Mouse (Mus musculus) B cell, adult 2 months (primary cell): Measurements from ENCODE around the gene Gm6268.

Source experiments
- DNase-seq, 2 experiments: peaks; one replicate each; pipeline ENCODE4 v3.0.0; 2022

Gene Gm6268

DNA sequence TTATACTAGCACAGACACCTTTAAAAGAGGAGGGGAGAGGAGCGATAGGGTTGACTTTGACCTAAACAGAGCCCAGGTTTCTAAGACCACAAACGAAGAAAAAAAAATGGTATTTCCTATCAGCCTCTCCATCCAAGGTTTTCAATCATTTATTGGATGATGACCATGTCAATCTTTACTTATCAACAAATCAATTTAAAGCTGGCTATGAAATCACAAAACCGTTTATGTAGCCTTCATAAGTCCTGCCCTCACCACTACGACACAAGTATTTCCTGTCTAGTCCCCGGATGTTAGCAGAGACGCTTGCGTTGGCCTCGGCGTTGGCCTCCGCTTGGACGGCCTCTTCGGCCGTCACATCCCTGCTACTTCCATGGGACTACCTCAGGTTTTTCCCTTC lies at the start of gene Gm6268:
Gene Gm6268 (plus strand): TSS at position 301 of the 400 bp plus-strand sequence.
- no peak for DNase-seq

DNA sequence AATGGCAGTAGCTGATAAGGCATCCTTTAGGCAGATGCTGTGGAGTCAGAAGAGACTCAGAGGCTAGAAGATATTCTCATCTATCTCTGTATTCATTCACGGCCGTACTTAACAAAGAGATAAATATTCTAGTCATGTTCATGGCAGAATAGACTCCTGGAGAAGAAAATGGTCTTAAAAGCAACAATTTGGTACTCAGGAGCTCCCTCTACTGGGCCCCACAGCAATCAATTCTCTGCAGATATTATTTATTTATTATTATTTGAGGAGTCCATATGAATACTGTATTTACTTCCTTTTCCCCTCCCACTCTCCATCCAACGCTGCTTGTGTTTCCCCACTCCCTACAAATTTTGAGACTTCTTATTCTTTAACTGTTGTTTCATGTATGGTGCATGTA lies 48.6 kb upstream of the Gm6268 start:
- peak; percentile 19 to 25 for DNase-seq

DNA sequence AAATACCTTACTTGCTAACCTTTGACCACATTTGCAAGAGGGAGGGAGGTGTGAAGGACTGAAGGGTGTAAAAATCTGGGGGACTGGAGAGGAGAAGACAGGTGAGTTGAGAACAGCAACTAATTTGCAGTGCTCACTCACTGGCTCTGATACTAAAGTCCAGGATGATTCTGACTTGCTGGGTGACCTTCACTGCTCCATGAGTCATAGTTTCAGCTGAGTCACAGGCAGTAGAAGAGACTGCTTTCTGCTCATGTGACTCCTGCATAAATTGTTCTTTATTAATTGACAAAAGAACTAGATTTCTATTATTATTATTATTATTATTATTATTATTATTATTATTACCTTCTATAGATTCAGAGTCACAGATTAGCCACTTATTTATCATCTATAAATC lies 15.7 kb upstream of the Gm6268 start:
- DNase-seq: no peak

DNA sequence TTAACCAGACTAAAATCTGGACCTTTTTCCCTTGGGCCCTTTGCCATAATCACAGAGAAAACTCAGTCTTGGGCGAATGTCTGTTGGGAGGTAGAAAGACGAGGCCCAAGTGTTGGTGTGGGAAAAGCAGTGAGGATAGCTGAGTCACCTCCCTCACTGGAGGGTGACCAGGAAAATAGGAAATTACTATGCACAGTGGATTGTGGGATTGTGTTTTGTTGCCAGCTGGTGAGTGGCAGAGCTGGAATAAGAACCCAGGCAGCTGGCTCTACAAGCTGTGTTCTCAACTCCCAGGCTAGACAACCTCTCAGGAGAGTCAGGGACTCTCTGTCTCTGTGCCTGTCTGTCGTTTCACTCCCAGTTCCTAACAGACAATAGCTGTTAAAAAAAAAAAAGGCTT lies 11.1 kb upstream of the Gm6268 start:
- DNase-seq: no peak

- no peak for DNase-seq
Measured at GRCm38 (mm10) chrX:36390503-36390902, 10.6 kb upstream of the Gm6268 start.

DNA sequence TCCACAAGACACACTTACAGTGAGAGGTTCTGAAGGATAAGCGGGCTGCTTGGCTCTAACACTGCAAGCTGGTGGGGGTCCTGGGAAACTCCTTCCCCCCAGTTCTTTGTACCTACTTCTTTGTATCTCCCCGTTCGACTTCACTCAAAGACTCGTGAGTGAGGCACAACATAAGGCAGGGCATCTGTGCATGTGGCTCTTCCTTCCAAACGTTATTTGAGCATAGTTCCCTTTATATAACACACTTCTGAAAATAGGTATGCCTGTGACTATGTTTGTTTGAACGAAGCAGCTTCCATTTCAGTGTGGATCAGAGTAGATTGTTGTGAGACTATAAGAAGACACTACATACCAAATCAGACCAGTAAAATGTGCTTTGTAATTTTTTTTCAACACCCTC lies 8.4 kb upstream of the Gm6268 start:
- no peak for DNase-seq

GRCm38 (mm10) chrX:36393279-36393678 lies 7.8 kb upstream of the Gm6268 start:
- no peak for DNase-seq

GRCm38 (mm10) chrX:36402316-36402715 lies 1.2 kb downstream of the Gm6268 start:
- peak; percentile 21 to 23 for DNase-seq

GRCm38 (mm10) chrX:36419153-36419552 lies 18.1 kb downstream of the Gm6268 start:
- no peak for DNase-seq

DNA sequence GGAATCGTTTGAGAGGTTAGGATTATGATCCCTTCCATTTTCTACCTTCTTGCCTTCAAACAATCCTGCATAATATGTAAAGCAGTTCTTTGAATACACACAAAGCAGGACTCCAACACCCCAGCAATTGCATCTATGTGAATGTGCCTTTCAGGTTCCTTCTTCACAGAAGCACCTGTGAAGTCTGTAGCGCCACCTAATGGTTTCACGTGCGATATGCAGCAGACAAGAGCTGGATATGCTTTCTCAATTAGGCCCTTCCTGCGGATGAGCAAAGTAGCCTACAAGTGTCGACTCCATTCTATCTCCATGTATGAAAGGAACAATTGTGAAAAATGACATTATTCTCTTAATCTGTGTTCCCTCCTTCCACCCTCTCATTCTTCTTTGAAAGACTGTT lies 33.9 kb downstream of the Gm6268 start:
- no peak for DNase-seq

DNA sequence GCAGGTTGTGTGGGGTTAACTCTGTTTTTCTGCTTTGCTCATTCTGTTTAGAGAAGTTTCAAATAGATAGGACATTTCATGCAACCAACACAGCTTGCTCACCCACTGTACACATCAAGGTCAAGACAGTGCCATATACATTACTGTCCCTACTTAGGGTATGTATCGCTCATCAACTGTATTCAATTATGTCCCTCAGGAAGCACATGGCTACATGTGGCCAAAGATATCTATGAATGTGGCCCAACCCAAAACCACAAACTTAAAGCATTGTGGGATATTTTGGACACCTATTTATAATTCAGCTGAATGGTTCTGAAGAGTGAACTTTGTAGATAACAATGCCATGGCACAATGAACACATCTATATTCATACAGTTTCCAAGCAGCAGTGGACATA lies 36.9 kb downstream of the Gm6268 start:
- no peak for DNase-seq
